Comparison of ENCODE assay signal across 18 mouse cellular contexts in the genomic region with DNA sequence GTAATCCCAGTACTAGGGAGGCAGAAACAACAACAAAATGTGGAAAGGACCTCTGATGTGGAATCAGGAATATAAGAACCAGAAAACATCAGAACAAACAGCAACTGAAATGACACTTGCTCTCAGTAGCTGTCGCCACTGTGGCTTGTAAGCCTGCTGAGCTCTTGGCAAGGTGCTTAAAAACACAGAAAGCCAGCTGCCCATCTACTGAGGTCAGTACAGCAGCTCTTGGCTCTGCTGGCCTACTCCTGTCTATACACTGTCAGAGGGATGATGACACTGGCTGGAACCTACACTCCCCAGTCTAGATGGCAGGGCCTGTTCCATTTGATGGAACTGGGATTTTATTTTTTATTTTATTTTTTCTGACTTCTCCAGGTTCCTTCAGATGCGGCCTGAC.
DNase-seq lines count a peak whose midpoint lies in the region; ATAC-seq and TF ChIP-seq lines count a peak whose summit lies in the region.
"Had no signal": no experiment of that assay in that cellular context is flagged by ENCODE, and none has a peak within 500 bp of the region (broad histone marks: within the 10 kb centered on the region; RNA-seq: fewer than 3 reads in every experiment).

No protein-coding gene starts in this region.

- H3K9me3 ChIP-seq in liver, postnatal 0 days (ENCODE audit: low read length) = no peaks in the 10 kb centered on the region
- H3K9me3 ChIP-seq: limb, embryonic 10.5 days had no signal

- no peaks in the 10 kb centered on the region for H3K27me3 ChIP-seq in liver, adult 2 months (ENCODE audit: control insufficient read depth, insufficient read depth, low read length)
- no peaks in the 10 kb centered on the region for H3K27me3 ChIP-seq in liver, postnatal 0 days (ENCODE audit: insufficient read depth, low read length)
- H3K27me3 ChIP-seq in myocyte (ENCODE audit: control insufficient read depth, insufficient read depth, insufficient read length) = no peaks in the 10 kb centered on the region
- H3K27me3 ChIP-seq: CH12.LX had no signal

- peak; percentile 54 for DNase-seq in cerebellum, adult 11-12 months
- no peak for DNase-seq in cerebellum, adult 8-10 months
- DNase-seq in liver, adult 2 months (ENCODE audit: extremely low read depth, low read depth, low spot score) = peak; percentile 50
- no peak for DNase-seq in liver, postnatal 0 days
- peak; percentile 43 to 54 for DNase-seq in cerebellum, adult 18-20 months
- DNase-seq in layer of hippocampus, postnatal 36 days = no peak
- no peak for DNase-seq in embryo, embryonic 11 days
- DNase-seq: adrenal gland, adult 2 months; kidney, adult 2 months; kidney, postnatal 25 days; lung, adult 2 months; thymus, postnatal 36 days had no signal

- no peaks in the 10 kb centered on the region for H3K36me3 ChIP-seq in liver, adult 2 months (ENCODE audit: control insufficient read depth, insufficient read depth, low read length)
- no peaks in the 10 kb centered on the region for H3K36me3 ChIP-seq in liver, postnatal 0 days (replicated peaks; ENCODE audit: insufficient read depth, low read length)
- H3K36me3 ChIP-seq in myocyte (ENCODE audit: control insufficient read depth, insufficient read depth) = no peaks in the 10 kb centered on the region
- H3K36me3 ChIP-seq: limb, embryonic 10.5 days had no signal

- WGBS in liver, adult 2 months = 61% methylated on average over 2 of the region's 2 CpGs
- WGBS in liver, postnatal 0 days (ENCODE audit: insufficient replicate concordance) = 85% methylated on average over 2 of the region's 2 CpGs

- no peak overlapping the region for H3K4me3 ChIP-seq in liver, adult 2 months (ENCODE audit: insufficient read depth, low read depth, low read length)
- no peak overlapping the region for H3K4me3 ChIP-seq in liver, postnatal 0 days (ENCODE audit: low read depth, low read length)
- H3K4me3 ChIP-seq in myocyte = no peak overlapping the region
- H3K4me3 ChIP-seq: limb, embryonic 10.5 days had no signal

- no peak for TF ChIP-seq EP300 in liver, postnatal 0 days (IDR thresholded peaks at IDR 0.05; ENCODE audit: low read depth)

- no peak for TF ChIP-seq CTCF in liver, adult 2 months (IDR thresholded peaks at IDR 0.05; ENCODE audit: low read depth, low read length)
- TF ChIP-seq CTCF in liver, postnatal 0 days (IDR thresholded peaks at IDR 0.05; ENCODE audit: low read depth) = no peak

- no peak overlapping the region for H3ac ChIP-seq in myocyte (ENCODE audit: control insufficient read depth, insufficient read length)

- H3K4me2 ChIP-seq in liver, postnatal 0 days (ENCODE audit: low read depth, low read length) = no peak overlapping the region
- H3K4me2 ChIP-seq in myocyte (ENCODE audit: low read depth) = no peak overlapping the region
- H3K4me2 ChIP-seq: liver, embryonic 11.5 days had no signal

- ATAC-seq in liver, postnatal 0 days = no peak
- ATAC-seq: forebrain, embryonic 16.5 days; midbrain, embryonic 16.5 days had no signal

- TF ChIP-seq POLR2A in liver, adult 2 months (IDR thresholded peaks at IDR 0.05; ENCODE audit: extremely low read depth, insufficient read depth, low read length) = no peak
- TF ChIP-seq POLR2A in myocyte (IDR thresholded peaks at IDR 0.05; ENCODE audit: insufficient read length, low read depth) = no peak

- no peak overlapping the region for H3K27ac ChIP-seq in liver, adult 2 months (replicated peaks; ENCODE audit: insufficient read depth, low read depth, low read length)
- no peak overlapping the region for H3K27ac ChIP-seq in liver, postnatal 0 days (ENCODE audit: low read depth)
- H3K27ac ChIP-seq: limb, embryonic 10.5 days had no signal

- H3K4me1 ChIP-seq in liver, adult 2 months (ENCODE audit: control insufficient read depth, insufficient read depth, low read length) = peaks cover 7% of the 10 kb centered on the region
- peaks cover 15% of the 10 kb centered on the region for H3K4me1 ChIP-seq in liver, postnatal 0 days (ENCODE audit: insufficient read depth)

- H3K9ac ChIP-seq in liver, adult 2 months (ENCODE audit: low read depth, low read length) = no peak overlapping the region
- H3K9ac ChIP-seq in liver, postnatal 0 days (replicated peaks) = no peak overlapping the region

- no peaks in the 10 kb centered on the region for H3K79me2 ChIP-seq in liver, adult 2 months (ENCODE audit: control insufficient read depth, insufficient read depth, low read length)
- no peaks in the 10 kb centered on the region for H3K79me2 ChIP-seq in myocyte (ENCODE audit: control insufficient read depth, insufficient read depth)

TF ChIP-seq in myocyte, 11 proteins besides CTCF, POLR2A, EP300 and RAD21:
- TF ChIP-seq MYOG (IDR thresholded peaks at IDR 0.05; ENCODE audit: control insufficient read depth in 1 of 3, insufficient read depth in 1 of 3, insufficient read length in 2 of 3, low read depth in 2 of 3) (peak in 2 of 3 experiments; percentile 81 to 86), POLR2AphosphoS2 (IDR thresholded peaks at IDR 0.05; ENCODE audit: insufficient read length, low read depth) (peak; percentile 38), TCF3 (IDR thresholded peaks at IDR 0.05; ENCODE audit: insufficient read length, low read depth) (no peak), E2F4 (IDR thresholded peaks at IDR 0.05; ENCODE audit: insufficient read depth) (no peak), MYOD1 (IDR thresholded peaks at IDR 0.05; ENCODE audit: control insufficient read depth in 1 of 3, insufficient read length in 2 of 3, low read depth in 2 of 3) (peak in 2 of 3 experiments; percentile 53 to 80)

Comparison
In these comparisons a context has a peak if more than half of its experiments do, and no peak if none do; other contexts are left out.
1. DNase-seq: peak in cerebellum, adult 11-12 months (single experiment), liver, adult 2 months (single experiment) and cerebellum, adult 18-20 months (2 of 2); none in cerebellum, adult 8-10 months (single experiment), liver, postnatal 0 days (single experiment), layer of hippocampus, postnatal 36 days (0 of 2) and embryo, embryonic 11 days (single experiment).